Mouse (Mus musculus) hindbrain, embryonic 13.5 days (tissue): ENCODE measurements around the gene Srgap1. TPM values are rescaled to one million over a fixed set of nuclear protein-coding genes. Genes with fewer than 3 reads are reported as not detected.

Experiments
- ATAC-seq: fragments of 200-750 bp; cut with Nextera tagmentation; 2 replicates; pipeline ENCODE4 v1.8.0; 2017; ENCODE audit warnings: moderate TSS enrichment; ENCODE audit not compliant: low FRiP score
- H3K27ac ChIP-seq: fragments of 300-500 bp; sonication (generic); 2 replicates; pipeline ENCODE4 v1.5.1; 2015; ENCODE audit warnings: inconsistent platforms, mild to moderate bottlenecking, moderate library complexity
- H3K27me3 ChIP-seq: fragments of 300-500 bp; sonication (generic); 2 replicates; pipeline ENCODE4 v1.6.1; 2015; ENCODE audit warnings: mild to moderate bottlenecking, inconsistent platforms
- H3K36me3 ChIP-seq: fragments of 300-500 bp; sonication (generic); 2 replicates; pipeline ENCODE4 v1.6.1; 2015; ENCODE audit warnings: mild to moderate bottlenecking, inconsistent platforms
- H3K4me1 ChIP-seq: fragments of 300-500 bp; sonication (generic); replicated peaks from 2 replicates; pipeline ENCODE4 v1.6.1; 2015; ENCODE audit warnings: inconsistent platforms
- H3K4me2 ChIP-seq: fragments of 300-500 bp; sonication (generic); 2 replicates; pipeline ENCODE4 v1.6.1; 2015; ENCODE audit warnings: inconsistent platforms, mild to moderate bottlenecking, moderate library complexity
- H3K4me3 ChIP-seq: fragments of 300-500 bp; sonication (generic); 2 replicates; pipeline ENCODE4 v1.5.1; 2015; ENCODE audit warnings: mild to moderate bottlenecking, inconsistent platforms
- H3K9ac ChIP-seq: fragments of 300-500 bp; sonication (generic); 2 replicates; pipeline ENCODE4 v1.6.1; 2015; ENCODE audit warnings: mild to moderate bottlenecking, inconsistent platforms
- H3K9me3 ChIP-seq: fragments of 300-500 bp; sonication (generic); 2 replicates; pipeline ENCODE4 v1.6.1; 2016; ENCODE audit warnings: inconsistent platforms
- WGBS: fragments of 180-500 bp; shearing (Covaris S2); methylation state at CpG from one replicate; pipeline ENCODE4 v1.1.7; 2015; 5-methylcytosine and 5-hydroxymethylcytosine counted together
- polyA plus RNA-seq: library from polyadenylated mRNA; unstranded; fragments of >200 nt; fragmentation: Nextera tagmentation; extraction: Ambion mirVana; gene quantifications from 2 replicates; pipeline ENCODE4 v1.2.1, GENCODE M21; 2015

Srgap1 gene
- polyA plus RNA-seq, 1 experiment from 2014 or later = 42.0 TPM

DNA sequence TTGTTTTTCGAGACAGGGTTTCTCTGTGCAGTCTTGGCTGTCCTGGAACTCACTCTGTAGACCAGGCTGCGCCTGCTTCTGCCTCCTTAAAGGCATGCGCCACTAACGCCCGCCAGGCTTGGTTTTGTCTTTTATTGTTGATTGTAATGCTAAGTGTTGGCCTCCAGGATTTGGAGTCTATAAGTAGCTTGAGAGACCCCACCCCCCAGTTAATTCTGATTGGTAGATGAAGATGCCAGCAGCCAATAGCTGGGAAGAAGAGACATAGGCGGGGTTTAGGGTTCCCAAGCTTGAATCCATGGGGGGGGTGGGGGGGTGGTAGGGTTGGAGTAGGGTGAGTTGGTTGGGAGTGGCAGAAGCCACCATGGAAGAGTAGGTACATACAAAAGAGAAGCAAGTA, 147.4 kb downstream of the Srgap1 start:
- no peak overlapping the region for H3K27ac ChIP-seq
- no peak overlapping the region for H3K4me2 ChIP-seq
- H3K36me3 ChIP-seq = peaks cover 13% of the 10 kb centered on the region
- WGBS = 75% methylated on average over 6 of the region's 6 CpGs
- no peaks in the 10 kb centered on the region for H3K9me3 ChIP-seq
- H3K4me1 ChIP-seq = 0 out of 2 replicates have a peak, but pooled peaks cover 9% of the 10 kb centered on the region
- H3K27me3 ChIP-seq = no peaks in the 10 kb centered on the region
- no peak overlapping the region for H3K4me3 ChIP-seq
- no peak for ATAC-seq
- H3K9ac ChIP-seq = no peak overlapping the region

DNA sequence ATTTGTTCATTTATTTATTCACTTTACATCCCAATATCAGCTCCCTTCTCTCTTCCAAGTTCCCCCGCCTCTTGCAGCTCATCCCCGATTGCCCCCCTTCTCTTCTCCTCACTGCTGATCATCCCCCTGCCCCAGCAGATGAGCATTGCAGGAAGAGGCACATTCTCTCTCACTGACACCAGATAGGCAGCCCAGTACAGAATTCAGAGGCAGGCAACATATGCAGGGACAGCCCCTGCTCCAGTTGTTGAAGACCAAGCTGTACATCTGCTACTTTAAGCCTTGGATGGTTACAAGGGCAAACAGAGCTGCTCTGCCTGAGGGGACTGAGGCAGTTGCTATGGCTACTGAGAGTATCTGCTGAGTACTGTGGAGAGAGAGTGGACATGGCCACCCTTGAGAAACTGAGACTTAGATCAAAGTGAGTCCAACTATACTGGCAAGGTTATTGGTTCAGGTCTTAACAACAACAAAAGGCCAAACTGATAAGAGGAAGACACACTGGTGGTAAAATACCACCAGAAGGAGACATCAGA, 149.2 kb downstream of the Srgap1 start:
- H3K36me3 ChIP-seq = peaks cover 16% of the 10 kb centered on the region
- 88% methylated on average over 2 of the region's 2 CpGs for WGBS
- H3K9ac ChIP-seq = no peak overlapping the region
- H3K4me1 ChIP-seq = 0 out of 2 replicates have a peak, but pooled peaks cover 9% of the 10 kb centered on the region
- H3K4me2 ChIP-seq = no peak overlapping the region
- no peaks in the 10 kb centered on the region for H3K9me3 ChIP-seq
- H3K27ac ChIP-seq = no peak overlapping the region
- H3K4me3 ChIP-seq = no peak overlapping the region
- ATAC-seq = no peak
- H3K27me3 ChIP-seq = no peaks in the 10 kb centered on the region

DNA sequence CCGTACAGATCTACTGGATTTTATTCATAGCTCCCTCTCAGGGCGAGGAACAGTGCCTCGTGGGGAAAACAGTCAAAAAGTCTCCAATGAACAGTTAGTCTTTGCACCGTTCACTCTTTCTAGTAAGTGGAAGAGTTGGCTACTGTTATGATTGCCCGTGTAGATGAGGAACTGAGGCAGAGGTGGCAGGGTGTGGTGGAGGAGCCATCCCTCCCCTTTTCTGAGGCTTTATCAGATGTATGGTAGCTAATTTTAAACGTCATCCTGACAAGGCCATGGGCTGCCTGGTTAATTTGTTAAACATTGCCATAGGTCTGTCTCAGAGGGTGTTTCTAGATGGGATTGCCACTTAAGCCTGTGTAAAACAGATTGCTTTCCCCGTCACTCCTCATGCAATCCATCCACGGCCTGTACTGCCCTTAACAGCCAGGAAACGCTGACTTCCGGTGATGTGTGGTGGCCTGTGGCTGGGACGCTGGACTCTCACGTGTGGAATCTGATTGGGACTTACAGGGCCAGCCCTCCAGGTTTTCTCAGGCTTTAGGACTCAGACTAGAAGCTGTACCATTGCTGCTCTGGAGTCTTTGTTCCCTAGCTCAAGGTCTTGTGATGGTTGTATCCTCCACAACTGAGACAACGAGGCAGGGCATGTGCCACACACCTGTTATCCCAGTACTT, 155.6 kb downstream of the Srgap1 start:
- no peaks in the 10 kb centered on the region for H3K27me3 ChIP-seq
- H3K4me2 ChIP-seq = no peak overlapping the region
- peaks cover 32% of the 10 kb centered on the region for H3K4me1 ChIP-seq
- no peak for ATAC-seq
- H3K9ac ChIP-seq = no peak overlapping the region
- H3K36me3 ChIP-seq = peaks cover 10% of the 10 kb centered on the region
- no peak overlapping the region for H3K4me3 ChIP-seq
- H3K27ac ChIP-seq = no peak overlapping the region
- 74% methylated on average over 13 of the region's 13 CpGs for WGBS
- no peaks in the 10 kb centered on the region for H3K9me3 ChIP-seq

DNA sequence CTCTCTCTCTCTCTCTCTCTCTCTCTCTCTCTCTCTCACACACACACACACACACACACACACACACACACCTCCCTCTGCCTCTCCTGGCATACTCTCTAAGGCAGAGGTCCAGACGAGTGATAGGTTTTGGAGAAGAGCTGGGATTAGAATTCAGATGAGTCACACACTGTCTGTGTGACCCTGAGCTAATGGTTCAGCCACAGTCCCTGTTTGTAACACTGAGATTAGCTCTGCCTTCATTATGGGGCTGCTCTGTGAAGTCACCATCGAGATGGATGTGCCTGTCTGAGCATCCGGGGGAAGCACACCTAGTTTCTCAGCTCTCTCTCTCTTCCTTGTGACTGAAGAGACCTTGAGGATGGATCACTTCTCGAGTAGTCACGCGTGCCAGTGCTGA, 157.1 kb downstream of the Srgap1 start:
- peaks cover 47% of the 10 kb centered on the region for H3K4me1 ChIP-seq
- peaks cover 6% of the 10 kb centered on the region; the same call in 1 of the 2 replicates for H3K36me3 ChIP-seq
- H3K9me3 ChIP-seq = no peaks in the 10 kb centered on the region
- no peaks in the 10 kb centered on the region for H3K27me3 ChIP-seq
- WGBS = 61% methylated on average over 6 of the region's 6 CpGs
- H3K9ac ChIP-seq = no peak overlapping the region
- H3K27ac ChIP-seq = peak overlapping the region; percentile 18; the same call in 1 of the 2 replicates
- no peak for ATAC-seq
- no peak overlapping the region for H3K4me2 ChIP-seq
- H3K4me3 ChIP-seq = no peak overlapping the region

DNA sequence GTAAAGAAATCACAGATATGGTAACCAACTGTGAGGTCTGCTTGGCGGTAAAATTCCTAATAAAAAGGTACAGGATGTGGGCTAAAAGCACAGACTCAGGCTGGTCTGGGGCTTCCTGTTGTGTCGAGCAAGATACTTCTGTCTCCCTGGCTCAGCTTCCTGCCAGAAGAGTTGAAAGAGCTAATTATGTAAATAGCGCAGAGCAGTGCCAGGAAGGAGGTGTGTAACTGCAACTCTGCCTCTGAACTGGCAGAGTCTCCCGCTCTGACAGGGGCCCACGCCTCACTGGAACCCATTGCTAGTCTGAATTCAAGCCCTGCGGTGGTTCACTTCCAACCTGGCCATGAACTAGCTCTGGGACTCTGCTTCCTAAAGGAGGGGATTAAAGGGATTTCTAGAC, 160.3 kb downstream of the Srgap1 start:
- peak overlapping the region; percentile 61 for H3K27ac ChIP-seq
- 27% methylated on average over 6 of the region's 6 CpGs for WGBS
- ATAC-seq = no peak

DNA sequence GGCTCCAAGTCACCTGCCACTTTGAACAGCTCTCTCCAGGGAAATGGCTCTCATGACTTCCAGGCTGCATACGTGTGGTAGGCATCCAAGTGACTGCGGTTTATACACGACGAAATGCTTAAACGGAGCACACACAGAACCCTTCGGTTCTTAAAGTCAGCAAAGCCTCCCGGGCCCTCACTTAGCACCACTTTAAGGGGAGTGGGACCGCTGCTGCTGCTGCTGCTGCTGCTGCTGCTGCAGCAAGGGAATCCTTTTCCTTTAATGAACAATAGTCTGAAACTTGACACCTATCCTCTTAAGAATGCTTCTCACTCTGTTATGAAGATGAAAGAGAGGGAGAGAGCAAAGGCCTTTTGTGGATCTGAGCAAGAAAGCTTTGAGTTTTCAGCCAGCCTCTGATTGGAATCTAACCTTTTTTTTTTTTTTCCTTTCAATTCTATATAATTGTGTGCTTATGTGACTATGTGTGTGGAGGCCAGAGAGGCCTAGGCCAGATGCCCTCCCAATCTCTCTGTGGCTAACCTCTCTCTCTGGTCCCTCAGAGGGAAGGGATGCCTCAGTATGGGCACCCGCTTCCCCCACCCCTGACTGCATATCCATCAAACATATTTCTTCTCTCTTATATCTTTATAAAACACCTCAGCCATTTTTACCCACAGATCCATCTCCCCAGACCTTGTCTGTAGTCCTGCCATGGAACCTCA, 161.4 kb downstream of the Srgap1 start:
- H3K9ac ChIP-seq = peak overlapping the region; percentile 49

More for the DNA sequence above, 160.3 kb downstream of the Srgap1 start:
- no peak overlapping the region for H3K4me3 ChIP-seq
- H3K27me3 ChIP-seq = no peaks in the 10 kb centered on the region
- H3K4me2 ChIP-seq = no peak overlapping the region
- H3K9ac ChIP-seq = no peak overlapping the region
- H3K4me1 ChIP-seq = peaks cover 63% of the 10 kb centered on the region
- H3K36me3 ChIP-seq = no peaks in the 10 kb centered on the region
- no peaks in the 10 kb centered on the region for H3K9me3 ChIP-seq

DNA sequence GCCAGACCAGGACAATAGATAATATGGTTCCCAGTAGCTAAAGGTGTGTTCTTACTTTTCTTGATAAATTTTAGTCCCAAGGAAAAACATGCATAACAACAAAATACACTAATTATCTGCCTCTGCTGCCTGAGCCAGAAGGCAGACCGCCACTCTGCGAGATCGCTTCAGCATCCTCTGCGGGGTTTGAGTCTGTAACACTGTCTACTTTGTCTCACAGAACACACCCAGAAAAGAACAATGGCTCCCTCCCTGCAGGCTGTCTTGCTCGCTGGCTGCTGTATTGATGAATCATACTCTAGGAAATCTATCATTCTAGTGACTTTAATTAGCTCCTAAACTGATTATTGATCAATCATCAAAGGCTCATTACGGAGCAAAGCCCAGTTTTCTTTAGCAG, 164.7 kb downstream of the Srgap1 start:
- Histone ChIP-seq H3K4me1 (peaks cover 71% of the 10 kb centered on the region), H3K9ac (peak overlapping the region; percentile 6; the same call in 1 of the 2 replicates), H3K9me3 (no peaks in the 10 kb centered on the region), H3K27me3 (no peaks in the 10 kb centered on the region), H3K4me3 (no peak overlapping the region), H3K4me2 (no peak overlapping the region; the same call in 1 of the 2 replicates), H3K27ac (peak overlapping the region; percentile 83), H3K36me3 (no peaks in the 10 kb centered on the region)
- ATAC-seq = peak; percentile 69
- WGBS = 8% methylated on average over 6 of the region's 6 CpGs

More for the DNA sequence above, 161.4 kb downstream of the Srgap1 start:
- no peaks in the 10 kb centered on the region for H3K36me3 ChIP-seq
- no peak overlapping the region for H3K4me2 ChIP-seq
- H3K4me1 ChIP-seq = peaks cover 61% of the 10 kb centered on the region
- H3K27ac ChIP-seq = peak overlapping the region; percentile 61
- H3K27me3 ChIP-seq = no peaks in the 10 kb centered on the region
- no peak overlapping the region for H3K4me3 ChIP-seq
- WGBS = 7% methylated on average over 9 of the region's 9 CpGs
- no peak for ATAC-seq
- H3K9me3 ChIP-seq = no peaks in the 10 kb centered on the region

DNA sequence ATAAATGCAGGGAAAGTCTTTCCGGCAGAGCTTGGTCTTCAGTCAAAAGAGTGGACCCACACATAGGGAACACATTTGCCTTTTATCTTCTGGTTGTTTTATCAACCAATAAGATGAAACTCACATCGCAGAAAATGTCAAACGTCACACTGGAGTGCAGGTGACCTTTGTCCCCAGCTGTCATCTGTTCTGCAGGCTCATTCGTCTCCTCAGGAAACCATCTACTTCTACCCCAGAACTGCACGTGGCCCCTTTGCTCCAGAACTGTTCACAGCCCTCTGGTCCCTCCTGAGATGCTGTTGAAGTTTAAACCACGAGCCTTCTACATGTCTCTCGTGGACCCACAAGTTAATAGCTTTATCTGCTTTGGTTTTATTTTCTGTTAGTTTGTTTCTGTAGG, 168.3 kb downstream of the Srgap1 start:
- no peak overlapping the region for H3K4me2 ChIP-seq
- no peak overlapping the region for H3K27ac ChIP-seq
- H3K36me3 ChIP-seq = no peaks in the 10 kb centered on the region
- no peak for ATAC-seq
- H3K27me3 ChIP-seq = no peaks in the 10 kb centered on the region
- peaks cover 45% of the 10 kb centered on the region for H3K4me1 ChIP-seq
- H3K9me3 ChIP-seq = no peaks in the 10 kb centered on the region
- no peak overlapping the region for H3K4me3 ChIP-seq
- WGBS = 37% methylated on average over 7 of the region's 7 CpGs
- no peak overlapping the region for H3K9ac ChIP-seq

DNA sequence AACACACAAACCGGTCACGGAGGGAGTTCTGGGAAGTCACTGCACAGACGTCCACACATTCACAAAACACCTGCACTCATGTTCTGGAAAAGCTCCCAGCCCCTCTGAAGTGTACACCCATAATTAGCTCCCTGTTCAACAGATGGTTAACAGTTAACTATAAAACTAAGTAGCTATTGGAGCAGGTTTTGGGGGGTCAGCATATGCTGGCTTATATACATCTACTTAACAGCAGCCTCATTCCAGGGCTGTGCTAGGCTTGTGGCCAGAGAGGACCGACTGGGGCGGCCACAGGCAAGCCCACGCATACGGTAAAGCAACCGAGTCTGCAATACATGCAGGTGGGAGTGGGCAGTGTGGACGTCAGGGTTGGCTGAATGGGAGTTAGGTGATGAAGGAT, 169.2 kb downstream of the Srgap1 start:
- H3K27ac ChIP-seq = no peak overlapping the region
- no peak overlapping the region for H3K4me2 ChIP-seq
- H3K9me3 ChIP-seq = no peaks in the 10 kb centered on the region
- no peaks in the 10 kb centered on the region for H3K36me3 ChIP-seq
- peaks cover 52% of the 10 kb centered on the region for H3K4me1 ChIP-seq
- 88% methylated on average over 9 of the region's 9 CpGs for WGBS
- H3K9ac ChIP-seq = no peak overlapping the region
- no peak for ATAC-seq
- H3K4me3 ChIP-seq = no peak overlapping the region
- no peaks in the 10 kb centered on the region for H3K27me3 ChIP-seq

DNA sequence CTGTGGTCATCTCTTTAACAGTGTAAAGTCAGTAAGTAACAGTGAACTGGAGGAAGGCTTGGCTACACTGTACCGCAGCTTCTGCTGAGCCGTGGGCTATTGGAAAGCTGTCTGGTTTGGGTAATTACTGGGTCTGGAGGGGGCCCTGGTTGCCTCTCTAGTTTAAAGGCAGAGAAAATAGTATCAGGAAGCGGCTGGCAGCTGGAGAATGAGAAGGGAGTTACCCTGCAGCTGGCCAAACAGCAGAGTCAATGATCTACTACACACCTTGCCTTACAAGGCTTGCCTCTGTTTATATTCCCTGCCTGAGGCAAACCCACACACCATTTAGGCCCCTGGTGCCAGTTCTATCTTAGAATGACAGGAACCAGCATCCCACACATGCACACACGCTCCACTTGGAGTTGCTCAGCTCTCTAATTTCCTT, 174.0 kb downstream of the Srgap1 start:
- peaks cover 26% of the 10 kb centered on the region for H3K4me1 ChIP-seq
- H3K27ac ChIP-seq = peak overlapping the region; percentile 77
- 45% methylated on average over 4 of the region's 4 CpGs for WGBS
- no peak overlapping the region for H3K4me3 ChIP-seq
- peak; percentile 44; the same call in 1 of the 2 replicates for ATAC-seq
- no peak overlapping the region for H3K4me2 ChIP-seq
- no peak overlapping the region for H3K9ac ChIP-seq
- H3K36me3 ChIP-seq = peaks cover 21% of the 10 kb centered on the region
- no peaks in the 10 kb centered on the region for H3K27me3 ChIP-seq
- no peaks in the 10 kb centered on the region for H3K9me3 ChIP-seq

DNA sequence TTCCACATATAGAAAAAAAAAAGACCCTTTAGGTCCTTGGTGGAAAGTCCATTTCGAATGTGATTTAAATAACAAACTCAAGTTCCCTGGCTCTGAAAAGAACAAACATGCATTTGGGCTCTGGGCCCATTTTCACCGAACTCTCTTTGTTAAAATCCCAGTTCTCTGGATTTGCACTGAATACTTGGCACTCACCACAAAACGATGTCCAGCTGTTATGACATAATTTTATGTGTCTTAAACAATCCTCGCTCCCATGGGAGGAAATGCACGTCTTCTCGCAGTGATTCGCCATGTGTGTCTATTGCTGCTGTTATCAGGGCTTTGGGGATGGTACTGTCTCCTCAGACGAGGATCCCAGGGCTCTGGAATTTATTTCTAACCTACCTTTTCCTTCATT, 177.2 kb downstream of the Srgap1 start:
- no peak overlapping the region for H3K4me2 ChIP-seq
- 67% methylated on average over 8 of the region's 8 CpGs for WGBS
- ATAC-seq = no peak
- peaks cover 33% of the 10 kb centered on the region for H3K4me1 ChIP-seq
- no peak overlapping the region for H3K9ac ChIP-seq
- H3K4me3 ChIP-seq = no peak overlapping the region
- H3K27me3 ChIP-seq = no peaks in the 10 kb centered on the region
- H3K27ac ChIP-seq = no peak overlapping the region
- H3K9me3 ChIP-seq = no peaks in the 10 kb centered on the region
- H3K36me3 ChIP-seq = peaks cover 26% of the 10 kb centered on the region

DNA sequence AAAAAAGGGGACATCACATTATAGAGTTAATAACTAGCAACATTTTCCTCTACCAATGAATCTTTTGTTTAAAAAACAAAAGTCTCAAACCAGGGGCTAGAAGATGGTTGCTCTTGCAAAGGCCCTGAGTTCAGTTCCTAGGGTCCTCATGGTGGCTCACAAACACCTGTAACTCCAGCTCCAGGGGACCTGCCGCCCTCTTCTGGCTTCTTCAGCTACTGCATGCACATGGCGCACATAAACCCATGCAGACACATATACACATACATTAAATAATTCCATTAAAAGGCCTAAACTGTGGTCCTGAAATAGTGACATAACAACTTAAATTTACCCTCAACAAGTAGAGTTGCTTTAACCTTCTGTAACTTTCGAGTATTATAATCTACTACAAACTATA, 178.9 kb downstream of the Srgap1 start:
- ATAC-seq = no peak

More for the DNA sequence above, 178.9 kb downstream of the Srgap1 start:
- no peak overlapping the region for H3K27ac ChIP-seq
- H3K9me3 ChIP-seq = no peaks in the 10 kb centered on the region
- no peaks in the 10 kb centered on the region for H3K27me3 ChIP-seq
- WGBS = 97% methylated on average over 3 of the region's 3 CpGs
- no peak overlapping the region for H3K4me3 ChIP-seq
- H3K4me1 ChIP-seq = peaks cover 23% of the 10 kb centered on the region
- H3K4me2 ChIP-seq = no peak overlapping the region
- H3K36me3 ChIP-seq = peaks cover 26% of the 10 kb centered on the region
- no peak overlapping the region for H3K9ac ChIP-seq
